Mouse (Mus musculus) brain, embryonic 14.5 days (tissue): ENCODE data around the gene Arhgef7.

ENCODE experiments used
- CTCF ChIP-seq: fragments of 200-500 bp; IDR thresholded peaks from 2 replicates; pipeline ENCODE4 v1.5.1; 2012; ENCODE audit warnings: inconsistent platforms, mild to moderate bottlenecking, moderate library complexity, borderline replicate concordance; ENCODE audit not compliant: insufficient read depth, insufficient read length; ENCODE audit errors: extremely low read depth
- POLR2A ChIP-seq: fragments of 200-500 bp; IDR thresholded peaks from 2 replicates; pipeline ENCODE4 v1.6.1; 2012; ENCODE audit warnings: mild to moderate bottlenecking, inconsistent platforms, borderline replicate concordance; ENCODE audit not compliant: poor library complexity, insufficient read depth, insufficient read length, severe bottlenecking; ENCODE audit errors: extremely low read depth

GRCm38 (mm10) chr8:11801571-11801970, 74.0 kb downstream of the Arhgef7 start:
- TF ChIP-seq POLR2A (no peak), CTCF (no peak)
